Mouse (Mus musculus) myocyte (in vitro differentiated cells): ENCODE results near the gene Pid1.

Experiments
- CEBPB ChIP-seq: IDR thresholded peaks from 2 replicates; pipeline ENCODE4 v1.6.1; 2011; ENCODE audit warnings: mild to moderate bottlenecking, moderate library complexity; ENCODE audit not compliant: poor library complexity, insufficient read depth, severe bottlenecking
- E2F4 ChIP-seq: IDR thresholded peaks from one replicate; pipeline ENCODE4 v1.6.1; 2011; ENCODE audit warnings: mild to moderate bottlenecking, control low read depth, moderate library complexity; ENCODE audit not compliant: insufficient read depth
- MAX ChIP-seq: IDR thresholded peaks from one replicate; pipeline ENCODE4 v1.6.1; 2011; ENCODE audit warnings: low read depth, mild to moderate bottlenecking, control low read depth
- MYOD1 ChIP-seq, 3 experiments: IDR thresholded peaks; one replicate each; pipeline ENCODE4 v1.6.1; 2011; ENCODE audit warnings: control low read depth in 2 of 3, low read depth in 2 of 3, mild to moderate bottlenecking in 2 of 3, moderate library complexity in 1 of 3; ENCODE audit not compliant: insufficient read length in 2 of 3, control insufficient read depth in 1 of 3
- MYOG ChIP-seq, 3 experiments: IDR thresholded peaks; one replicate each; pipeline ENCODE4 v1.6.1; 2011; ENCODE audit warnings: control low read depth in 2 of 3, low read depth in 2 of 3, mild to moderate bottlenecking in 2 of 3; ENCODE audit not compliant: insufficient read length in 2 of 3, control insufficient read depth in 1 of 3, insufficient read depth in 1 of 3
- POLR2A ChIP-seq: IDR thresholded peaks from one replicate; pipeline ENCODE4 v1.6.1; 2011; ENCODE audit warnings: low read depth, mild to moderate bottlenecking, control low read depth, moderate library complexity; ENCODE audit not compliant: insufficient read length
- POLR2AphosphoS2 ChIP-seq: IDR thresholded peaks from one replicate; pipeline ENCODE4 v1.6.1; 2011; ENCODE audit warnings: low read depth, control low read depth; ENCODE audit not compliant: insufficient read length
- REST ChIP-seq: IDR thresholded peaks from one replicate; pipeline ENCODE4 v1.6.1; 2011; ENCODE audit warnings: mild to moderate bottlenecking, control low read depth, moderate library complexity; ENCODE audit not compliant: insufficient read depth, insufficient read length
- TCF12 ChIP-seq: IDR thresholded peaks from one replicate; pipeline ENCODE4 v1.6.1; 2011; ENCODE audit warnings: mild to moderate bottlenecking, control low read depth; ENCODE audit not compliant: poor library complexity, insufficient read depth, severe bottlenecking
- TCF3 ChIP-seq: IDR thresholded peaks from one replicate; pipeline ENCODE4 v1.6.1; 2011; ENCODE audit warnings: low read depth, control low read depth; ENCODE audit not compliant: insufficient read length
- USF1 ChIP-seq: IDR thresholded peaks from one replicate; pipeline ENCODE4 v1.6.1; 2011; ENCODE audit warnings: low read depth, mild to moderate bottlenecking, control low read depth, moderate library complexity

GRCm38 (mm10) chr1:84153943-84154342 lies 210.0 kb downstream of the Pid1 start:
- TF ChIP-seq POLR2A (no peak), MAX (no peak), USF1 (no peak), E2F4 (no peak), POLR2AphosphoS2 (no peak), TCF12 (no peak), MYOG (IDR thresholded peaks at IDR 0.05; ENCODE audit: control insufficient read depth in 1 of 3, insufficient read depth in 1 of 3, insufficient read length in 2 of 3, low read depth in 2 of 3) (no peak), CEBPB (no peak), REST (no peak), MYOD1 (IDR thresholded peaks at IDR 0.05; ENCODE audit: control insufficient read depth in 1 of 3, insufficient read length in 2 of 3, low read depth in 2 of 3) (no peak), TCF3 (no peak)
